Mouse (Mus musculus) MEL (cell line): ENCODE data around the gene Oasl1. TPM values are rescaled to one million over a fixed set of nuclear protein-coding genes. Genes with fewer than 3 reads are reported as not detected.

Source experiments
- DNase-seq: peaks from one replicate; pipeline ENCODE4 v3.0.0; 2011; ENCODE audit warnings: low read depth, low spot score
- H3K27ac ChIP-seq: 2 replicates; pipeline ENCODE4 v1.5.1; 2012; ENCODE audit warnings: low read depth, mild to moderate bottlenecking, control low read depth, low read length, moderate library complexity; ENCODE audit not compliant: control insufficient read depth
- H3K27me3 ChIP-seq, 2 experiments: fragments of 150-350 bp in 1 of 2; sonication (generic) in 1 of 2; 2 replicates each; pipeline ENCODE4 v1.6.1; 2012; ENCODE audit warnings: low read length in 2 of 2, mild to moderate bottlenecking in 2 of 2, improper control_type of control experiment in 1 of 2, moderate library complexity in 1 of 2; ENCODE audit not compliant: insufficient read depth in 2 of 2, control insufficient read depth in 1 of 2
- H3K36me3 ChIP-seq, 2 experiments: 2 replicates each; pipeline ENCODE4 v1.6.1; 2012 to 2014; ENCODE audit warnings: low read length in 2 of 2, improper control_type of control experiment in 1 of 2, inconsistent platforms in 1 of 2, mild to moderate bottlenecking in 1 of 2; ENCODE audit not compliant: insufficient read depth in 2 of 2, control insufficient read depth in 1 of 2
- H3K4me1 ChIP-seq, 2 experiments: fragments of 150-350 bp in 1 of 2; sonication (generic) in 1 of 2; 2 replicates each; pipeline ENCODE4 v1.6.1; 2012; ENCODE audit warnings: low read length in 2 of 2, improper control_type of control experiment in 1 of 2, mild to moderate bottlenecking in 1 of 2; ENCODE audit not compliant: insufficient read depth in 2 of 2, control insufficient read depth in 1 of 2
- H3K4me3 ChIP-seq, 2 experiments: fragments of 150-350 bp in 1 of 2; sonication (generic) in 1 of 2; 2 replicates each; pipeline ENCODE4 v1.5.1; 2012; ENCODE audit warnings: low read depth in 2 of 2, low read length in 2 of 2, mild to moderate bottlenecking in 2 of 2, moderate library complexity in 2 of 2, control low read depth in 1 of 2, improper control_type of control experiment in 1 of 2; ENCODE audit not compliant: control insufficient read depth in 1 of 2, insufficient read depth in 1 of 2
- H3K79me2 ChIP-seq: 2 replicates; pipeline ENCODE4 v1.6.1; 2012; ENCODE audit warnings: mild to moderate bottlenecking, low read length, moderate library complexity; ENCODE audit not compliant: control insufficient read depth, poor library complexity, insufficient read depth
- H3K9ac ChIP-seq: 2 replicates; pipeline ENCODE4 v1.6.1; 2012; ENCODE audit warnings: low read depth, mild to moderate bottlenecking, control low read depth, low read length, moderate library complexity; ENCODE audit not compliant: control insufficient read depth, poor library complexity, severe bottlenecking
- H3K9me3 ChIP-seq: fragments of 150-350 bp; sonication (generic); replicated peaks from 2 replicates; pipeline ENCODE4 v1.6.1; 2012; ENCODE audit warnings: mild to moderate bottlenecking, low read length, improper control_type of control experiment, moderate library complexity; ENCODE audit not compliant: insufficient read depth
- CHD2 ChIP-seq: IDR thresholded peaks from 2 replicates; pipeline ENCODE4 v1.6.1; 2011; ENCODE audit warnings: low read length, improper control_type of control experiment
- CTCF ChIP-seq, 3 experiments: IDR thresholded peaks in 2 of 3; conservative IDR thresholded peaks in 1 of 3; 2 replicates each; pipeline ENCODE4 v1.5.1; 2011 to 2012; ENCODE audit warnings: low read length in 3 of 3, low read depth in 2 of 3, mild to moderate bottlenecking in 2 of 3, improper control_type of control experiment in 1 of 3, inconsistent platforms in 1 of 3, mixed read lengths in 1 of 3, moderate library complexity in 1 of 3; ENCODE audit not compliant: control insufficient read depth in 1 of 3, insufficient read depth in 1 of 3, poor library complexity in 1 of 3, severe bottlenecking in 1 of 3
- E2F4 ChIP-seq: IDR thresholded peaks from 2 replicates; pipeline ENCODE4 v1.6.1; 2011; ENCODE audit warnings: low read depth, low read length, improper control_type of control experiment, borderline replicate concordance
- EP300 ChIP-seq, 2 experiments: IDR thresholded peaks; 2 replicates each; pipeline ENCODE4 v1.6.1; 2011; ENCODE audit warnings: improper control_type of control experiment in 2 of 2, low read length in 2 of 2, low read depth in 1 of 2, mild to moderate bottlenecking in 1 of 2
- GABPA ChIP-seq: IDR thresholded peaks from 2 replicates; pipeline ENCODE4 v1.6.1; 2012; ENCODE audit warnings: low read depth, mild to moderate bottlenecking, inconsistent platforms, low read length, improper control_type of control experiment, moderate library complexity
- GATA1 ChIP-seq: IDR thresholded peaks from 2 replicates; pipeline ENCODE4 v1.6.1; 2011; ENCODE audit warnings: low read depth, low read length, improper control_type of control experiment
- MXI1 ChIP-seq: IDR thresholded peaks from 2 replicates; pipeline ENCODE4 v1.6.1; 2011; ENCODE audit warnings: mild to moderate bottlenecking, low read depth, low read length, improper control_type of control experiment
- MYB ChIP-seq: IDR thresholded peaks from 2 replicates; pipeline ENCODE4 v1.6.1; 2011; ENCODE audit warnings: mild to moderate bottlenecking, low read depth, low read length, improper control_type of control experiment
- MYC ChIP-seq: IDR thresholded peaks from 2 replicates; pipeline ENCODE4 v1.6.1; 2011; ENCODE audit warnings: low read depth, mild to moderate bottlenecking, low read length, improper control_type of control experiment, moderate library complexity
- POLR2A ChIP-seq, 2 experiments: IDR thresholded peaks; 2 replicates each; pipeline ENCODE4 v1.6.1; 2011 to 2012; ENCODE audit warnings: low read length in 2 of 2, mild to moderate bottlenecking in 2 of 2, control low read depth in 1 of 2, improper control_type of control experiment in 1 of 2, low read depth in 1 of 2, moderate library complexity in 1 of 2; ENCODE audit not compliant: control insufficient read depth in 1 of 2, insufficient read depth in 1 of 2, poor library complexity in 1 of 2
- POLR2AphosphoS5 ChIP-seq: IDR thresholded peaks from 2 replicates; pipeline ENCODE4 v1.6.1; 2012; ENCODE audit warnings: low read depth, borderline replicate concordance, mild to moderate bottlenecking, inconsistent platforms, low read length, moderate library complexity, mixed read lengths
- RAD21 ChIP-seq: IDR thresholded peaks from 2 replicates; pipeline ENCODE4 v1.6.1; 2011; ENCODE audit warnings: mild to moderate bottlenecking, low read depth, low read length, improper control_type of control experiment
- RCOR1 ChIP-seq: IDR thresholded peaks from 2 replicates; pipeline ENCODE4 v1.6.1; 2012; ENCODE audit warnings: low read depth, mild to moderate bottlenecking, inconsistent platforms, low read length, improper control_type of control experiment
- TCF12 ChIP-seq: IDR thresholded peaks from 2 replicates; pipeline ENCODE4 v1.6.1; 2014; ENCODE audit warnings: low read depth, mild to moderate bottlenecking, inconsistent platforms, low read length, improper control_type of control experiment, moderate library complexity
- ZC3H11A ChIP-seq: IDR thresholded peaks from 2 replicates; pipeline ENCODE4 v1.6.1; 2012; ENCODE audit warnings: low read depth, mild to moderate bottlenecking, inconsistent platforms, low read length, improper control_type of control experiment
- ZKSCAN1 ChIP-seq: IDR thresholded peaks from 2 replicates; pipeline ENCODE4 v1.6.1; 2012; ENCODE audit warnings: low read depth, mild to moderate bottlenecking, inconsistent platforms, low read length, improper control_type of control experiment, moderate library complexity
- ZMIZ1 ChIP-seq: IDR thresholded peaks from 2 replicates; pipeline ENCODE4 v1.6.1; 2012; ENCODE audit warnings: low read depth, mild to moderate bottlenecking, inconsistent platforms, low read length, improper control_type of control experiment, moderate library complexity
- ZNF384 ChIP-seq: IDR thresholded peaks from 2 replicates; pipeline ENCODE4 v1.6.1; 2012; ENCODE audit warnings: low read depth, mild to moderate bottlenecking, inconsistent platforms, low read length, improper control_type of control experiment
- polyA plus RNA-seq, 2 experiments: library from polyadenylated mRNA; stranded (reverse) in 1 of 2; unstranded in 1 of 2; fragments of >175 nt in 1 of 2; fragments of >200 nt in 1 of 2; gene quantifications; 2 replicates each; pipeline versions ENCODE4 v1.2.1 to v1.2.4; 2012; ENCODE audit warnings: low replicate concordance in 2 of 2, low read depth in 1 of 2; ENCODE audit not compliant: insufficient read length in 2 of 2, insufficient read depth in 1 of 2, missing spikeins in 1 of 2
- total RNA-seq: library from RNA; depleted of rRNA; stranded (reverse); fragments of 300-350 nt; gene quantifications from 2 replicates; pipeline ENCODE4 v1.2.3, GENCODE M21; 2012

Oasl1 gene
- total and polyA plus RNA-seq, 3 experiments, result 8.2 to 33.3 TPM; not detected in 1

GRCm38 (mm10) chr5:114926753-114927152 is 3.7 kb downstream of the Oasl1 start (continued):
- no peak for TF ChIP-seq ZMIZ1
- no peak for TF ChIP-seq ZKSCAN1

GRCm38 (mm10) chr5:114931626-114932025 is 8.6 kb downstream of the Oasl1 start:
- Histone ChIP-seq H3K9me3 (no peaks in the 10 kb centered on the region), H3K79me2 (no peaks in the 10 kb centered on the region), H3K36me3 (peaks cover 0 to 7% of the 10 kb centered on the region in 2 experiments; a peak in 2 of 4 replicates), H3K4me1 (peaks cover 4 to 12% of the 10 kb centered on the region in 2 experiments; a peak in 3 of 4 replicates), H3K27me3 (no peaks in the 10 kb centered on the region), H3K4me3 (no peak overlapping the region), H3K27ac (no peak overlapping the region), H3K9ac (no peak overlapping the region)
- no peak for DNase-seq
- TF ChIP-seq ZNF384 (no peak), RAD21 (no peak), ZKSCAN1 (no peak), POLR2A (IDR thresholded peaks at IDR 0.05; ENCODE audit: control insufficient read depth in 1 of 2, insufficient read depth in 1 of 2, low read depth in 1 of 2, low read length in 2 of 2, poor library complexity in 1 of 2) (no peak)

- H3K36me3 ChIP-seq, result no peaks in the 10 kb centered on the region
- TF ChIP-seq MYB (no peak), POLR2AphosphoS5 (no peak), CHD2 (no peak), EP300 (IDR thresholded peaks at IDR 0.05; ENCODE audit: low read depth in 1 of 2, low read length in 2 of 2) (no peak), CTCF (IDR thresholded peaks at IDR 0.05 in 2 of 3, conservative IDR thresholded peaks at IDR 0.05 in 1 of 3; ENCODE audit: control insufficient read depth in 1 of 3, insufficient read depth in 1 of 3, low read depth in 2 of 3, low read length in 3 of 3, poor library complexity in 1 of 3, severe bottlenecking in 1 of 3) (no peak), TCF12 (no peak), GATA1 (no peak), ZC3H11A (no peak), E2F4 (no peak), RCOR1 (no peak), ZKSCAN1 (no peak), POLR2A (IDR thresholded peaks at IDR 0.05; ENCODE audit: control insufficient read depth in 1 of 2, insufficient read depth in 1 of 2, low read depth in 1 of 2, low read length in 2 of 2, poor library complexity in 1 of 2) (no peak), MXI1 (no peak), MYC (no peak), GABPA (no peak), ZNF384 (no peak)
- no peaks in the 10 kb centered on the region for H3K9me3 ChIP-seq
- H3K4me3 ChIP-seq, result no peak overlapping the region
- H3K79me2 ChIP-seq, result no peaks in the 10 kb centered on the region
- H3K4me1 ChIP-seq, result no peaks in the 10 kb centered on the region
- no peak for DNase-seq
- no peaks in the 10 kb centered on the region for H3K27me3 ChIP-seq
- no peak overlapping the region for H3K27ac ChIP-seq
- no peak overlapping the region for H3K9ac ChIP-seq
These were observed 10.2 kb downstream of the Oasl1 start for GRCm38 (mm10) chr5:114933206-114933605.
